Mouse (Mus musculus): ENCODE measurements around the gene Nek6. TPM values are rescaled to one million over a fixed set of nuclear protein-coding genes. Genes with fewer than 3 reads are reported as not detected.

Nek6 gene
- polyA plus RNA-seq, 1 experiment from 2014 or later, result 87.4 TPM

GRCm38 (mm10) chr2:38574697-38575096 is 63.3 kb downstream of the Nek6 start:
- Histone ChIP-seq H3K4me1 (peaks cover 25% of the 10 kb centered on the region), H3K9me3 (replicated peaks) (no peaks in the 10 kb centered on the region), H3K4me3 (no peak overlapping the region), H3K27me3 (ENCODE audit: low read depth, poor library complexity, severe bottlenecking) (no peaks in the 10 kb centered on the region), H3K36me3 (peaks cover 94% of the 10 kb centered on the region), H3K27ac (replicated peaks) (no peak overlapping the region)
- 90% methylated on average over 2 of the region's 2 CpGs for WGBS
- DNase-seq (ENCODE audit: low spot score), result no peak

GRCm38 (mm10) chr2:38578602-38579521 is 67.4 kb downstream of the Nek6 start:
- peak overlapping the region; percentile 65 for H3K27ac ChIP-seq (replicated peaks)
- peaks cover 36% of the 10 kb centered on the region for H3K4me1 ChIP-seq
- DNase-seq (ENCODE audit: low spot score), result no peak
- WGBS, result 71% methylated on average over 13 of the region's 13 CpGs
- H3K4me3 ChIP-seq, result no peak overlapping the region
- no peaks in the 10 kb centered on the region for H3K27me3 ChIP-seq (ENCODE audit: low read depth, poor library complexity, severe bottlenecking)
- peaks cover 87% of the 10 kb centered on the region for H3K36me3 ChIP-seq
- H3K9me3 ChIP-seq (replicated peaks), result no peaks in the 10 kb centered on the region

DNA sequence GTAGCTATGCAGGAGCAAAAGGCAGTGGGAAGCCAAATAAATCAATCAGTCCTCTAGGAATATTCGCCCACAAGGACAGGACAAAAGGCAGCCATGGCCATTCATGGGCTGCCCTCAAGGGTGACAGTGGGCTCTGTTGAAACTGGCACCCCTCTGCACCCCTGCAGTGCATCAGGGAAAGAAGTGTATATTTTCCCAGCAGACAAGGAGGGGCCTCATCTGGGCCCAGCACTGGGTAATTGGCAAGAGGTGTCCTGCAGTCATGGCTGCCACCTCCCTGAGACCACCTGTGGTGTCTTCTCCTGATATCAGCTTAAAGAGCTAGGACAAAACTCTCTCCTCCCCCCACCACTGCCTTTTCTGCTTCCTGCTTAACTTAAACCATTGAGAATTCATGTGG is 68.1 kb downstream of the Nek6 start:
- WGBS, result 72% methylated on average over 1 of the region's 1 CpGs
- Histone ChIP-seq H3K9me3 (replicated peaks) (no peaks in the 10 kb centered on the region), H3K4me1 (peaks cover 42% of the 10 kb centered on the region), H3K27ac (replicated peaks) (peak overlapping the region; percentile 65), H3K4me3 (no peak overlapping the region), H3K27me3 (ENCODE audit: low read depth, poor library complexity, severe bottlenecking) (no peaks in the 10 kb centered on the region), H3K36me3 (peaks cover 83% of the 10 kb centered on the region)
- DNase-seq (ENCODE audit: low spot score), result no peak

DNA sequence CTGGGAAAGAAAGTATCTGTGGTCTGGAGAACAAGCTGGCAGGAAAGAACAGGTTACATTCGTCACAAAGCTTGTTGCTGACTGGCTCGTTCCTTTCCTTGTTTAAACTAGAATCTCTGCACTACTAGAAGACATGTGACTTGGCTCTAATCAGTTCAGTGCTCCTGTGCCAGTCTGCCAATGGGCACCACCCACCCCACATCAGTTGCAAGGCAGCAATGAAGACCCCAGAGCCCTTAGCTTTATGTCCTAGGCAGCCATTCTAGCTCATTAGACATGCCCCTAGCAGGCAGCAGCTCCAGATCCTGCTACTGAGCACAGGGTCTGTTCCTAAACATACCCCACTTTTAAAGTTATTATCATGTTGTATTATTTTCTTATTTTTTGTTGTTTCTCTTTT is 72.5 kb downstream of the Nek6 start:
- no peaks in the 10 kb centered on the region for H3K27me3 ChIP-seq (ENCODE audit: low read depth, poor library complexity, severe bottlenecking)
- H3K4me3 ChIP-seq, result peak overlapping the region; percentile 35; the same call in 1 of the 2 replicates
- WGBS, result 89% methylated on average over 2 of the region's 2 CpGs
- H3K9me3 ChIP-seq (replicated peaks), result no peaks in the 10 kb centered on the region
- H3K27ac ChIP-seq (replicated peaks), result peak overlapping the region; percentile 87
- peaks cover 63% of the 10 kb centered on the region for H3K4me1 ChIP-seq
- peaks cover 77% of the 10 kb centered on the region for H3K36me3 ChIP-seq
- DNase-seq (ENCODE audit: low spot score), result no peak

DNA sequence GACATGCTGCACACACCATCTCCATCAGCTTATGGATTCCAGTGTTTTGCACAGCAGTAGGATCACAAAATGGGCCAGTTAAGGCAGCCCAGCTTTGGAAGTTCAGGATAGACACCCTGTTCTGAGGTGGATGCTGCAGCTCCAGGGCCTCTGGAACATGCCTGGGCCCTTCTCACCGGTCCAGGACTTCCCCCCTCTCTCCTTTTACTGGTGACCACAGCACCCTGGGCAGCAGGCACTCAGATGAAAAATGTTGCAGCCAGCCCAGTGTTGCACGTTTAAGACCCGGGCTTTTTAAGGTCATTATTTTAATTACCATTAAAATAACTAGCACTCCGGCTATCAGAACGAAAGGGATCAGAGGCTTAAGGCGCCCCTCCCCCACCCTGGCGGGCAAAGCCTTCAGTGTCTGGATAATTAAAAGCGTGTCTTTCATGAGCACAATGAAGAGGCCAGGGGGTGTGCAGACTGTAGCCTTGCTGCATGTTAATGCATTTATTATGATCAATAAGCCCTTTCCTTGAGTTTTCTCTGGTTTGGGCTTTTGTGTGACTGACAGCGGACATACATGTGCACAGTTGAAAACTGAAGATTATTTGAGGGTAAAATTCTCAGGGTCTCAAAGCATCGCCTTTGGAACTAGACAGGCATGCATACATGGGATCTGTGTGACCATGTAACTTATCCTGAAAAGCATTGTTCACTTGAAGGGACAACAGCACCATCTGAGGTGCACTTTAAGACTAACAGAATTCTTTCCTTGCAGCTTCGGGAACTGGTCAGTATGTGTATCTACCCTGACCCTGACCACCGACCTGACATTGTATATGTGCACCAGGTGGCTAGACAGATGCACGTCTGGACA is 73.3 kb downstream of the Nek6 start:
- Histone ChIP-seq H3K4me3 (peak overlapping the region; percentile 35), H3K4me1 (peaks cover 55% of the 10 kb centered on the region), H3K27ac (replicated peaks) (peak overlapping the region; percentile 87), H3K27me3 (ENCODE audit: low read depth, poor library complexity, severe bottlenecking) (no peaks in the 10 kb centered on the region), H3K36me3 (peaks cover 77% of the 10 kb centered on the region), H3K9me3 (replicated peaks) (no peaks in the 10 kb centered on the region)
- 23% methylated on average over 13 of the region's 13 CpGs for WGBS
- peak; percentile 74 for DNase-seq (ENCODE audit: low spot score)

- H3K9me3 ChIP-seq (replicated peaks), result no peaks in the 10 kb centered on the region
- H3K36me3 ChIP-seq, result peaks cover 77% of the 10 kb centered on the region
- DNase-seq (ENCODE audit: low spot score), result peak; percentile 78
- WGBS, result 28% methylated on average over 5 of the region's 5 CpGs
- peak overlapping the region; percentile 87 for H3K27ac ChIP-seq (replicated peaks)
- H3K4me3 ChIP-seq, result peak overlapping the region; percentile 35
- peaks cover 49% of the 10 kb centered on the region for H3K4me1 ChIP-seq
- H3K27me3 ChIP-seq (ENCODE audit: low read depth, poor library complexity, severe bottlenecking), result no peaks in the 10 kb centered on the region
Observed at GRCm38 (mm10) chr2:38585379-38585736, 73.9 kb downstream of the Nek6 start.

GRCm38 (mm10) chr2:38586733-38587132 is 75.3 kb downstream of the Nek6 start:
- peaks cover 48% of the 10 kb centered on the region for H3K4me1 ChIP-seq
- WGBS, result 88% methylated on average over 6 of the region's 6 CpGs
- 0 out of 2 replicates have a peak overlapping the region, but pooled peaks have one; percentile 56 for H3K27ac ChIP-seq (replicated peaks)
- no peak for DNase-seq (ENCODE audit: low spot score)
- H3K27me3 ChIP-seq (ENCODE audit: low read depth, poor library complexity, severe bottlenecking), result no peaks in the 10 kb centered on the region
- H3K9me3 ChIP-seq (replicated peaks), result no peaks in the 10 kb centered on the region
- H3K36me3 ChIP-seq, result peaks cover 73% of the 10 kb centered on the region
- H3K4me3 ChIP-seq, result no peak overlapping the region

- 70% methylated on average over 6 of the region's 6 CpGs for WGBS
- H3K27ac ChIP-seq (replicated peaks), result peak overlapping the region; percentile 34; the same call in 1 of the 2 replicates
Observed at GRCm38 (mm10) chr2:38591751-38592459, 80.5 kb downstream of the Nek6 start.

DNA sequence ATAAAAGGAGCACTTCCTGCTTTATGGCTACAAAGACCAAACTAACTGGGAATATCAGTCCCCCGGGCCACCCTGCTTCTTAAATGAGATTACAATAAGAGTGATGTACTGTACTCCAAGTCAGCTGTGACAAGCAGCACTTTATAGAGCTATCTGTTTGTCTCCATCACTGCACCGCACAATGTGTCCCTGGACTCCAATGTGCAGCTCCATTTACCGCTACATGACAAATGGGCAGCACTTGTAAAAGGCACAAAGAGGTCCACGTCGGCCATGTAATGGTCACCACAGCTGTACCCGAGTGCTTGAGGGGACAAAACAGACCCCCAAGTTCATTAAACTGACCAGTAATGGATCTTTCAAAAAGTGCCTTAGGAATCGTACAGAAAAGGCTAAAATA is 83.4 kb downstream of the Nek6 start:
- Histone ChIP-seq H3K4me1 (peaks cover 16% of the 10 kb centered on the region), H3K4me3 (no peak overlapping the region), H3K9me3 (replicated peaks) (no peaks in the 10 kb centered on the region), H3K27me3 (ENCODE audit: low read depth, poor library complexity, severe bottlenecking) (no peaks in the 10 kb centered on the region), H3K36me3 (peaks cover 29% of the 10 kb centered on the region), H3K27ac (replicated peaks) (no peak overlapping the region)
- WGBS, result 89% methylated on average over 7 of the region's 7 CpGs
- no peak for DNase-seq (ENCODE audit: low spot score)

More at GRCm38 (mm10) chr2:38591751-38592459, 80.5 kb downstream of the Nek6 start:
- no peak for DNase-seq (ENCODE audit: low spot score)
- H3K4me3 ChIP-seq, result no peak overlapping the region
- no peaks in the 10 kb centered on the region for H3K27me3 ChIP-seq (ENCODE audit: low read depth, poor library complexity, severe bottlenecking)
- no peaks in the 10 kb centered on the region for H3K9me3 ChIP-seq (replicated peaks)
- peaks cover 46% of the 10 kb centered on the region for H3K36me3 ChIP-seq
- H3K4me1 ChIP-seq, result peaks cover 21% of the 10 kb centered on the region

GRCm38 (mm10) chr2:38597896-38598295 is 86.5 kb downstream of the Nek6 start:
- 0 out of 2 replicates have a peak, but pooled peaks cover under 1% of the 10 kb centered on the region for H3K4me1 ChIP-seq
- 100% methylated on average over 1 of the region's 1 CpGs for WGBS
- H3K27ac ChIP-seq (replicated peaks), result no peak overlapping the region
- no peak for DNase-seq (ENCODE audit: low spot score)
- peaks cover 28% of the 10 kb centered on the region for H3K36me3 ChIP-seq
- no peak overlapping the region for H3K4me3 ChIP-seq
- H3K9me3 ChIP-seq (replicated peaks), result no peaks in the 10 kb centered on the region
- H3K27me3 ChIP-seq (ENCODE audit: low read depth, poor library complexity, severe bottlenecking), result no peaks in the 10 kb centered on the region

DNA sequence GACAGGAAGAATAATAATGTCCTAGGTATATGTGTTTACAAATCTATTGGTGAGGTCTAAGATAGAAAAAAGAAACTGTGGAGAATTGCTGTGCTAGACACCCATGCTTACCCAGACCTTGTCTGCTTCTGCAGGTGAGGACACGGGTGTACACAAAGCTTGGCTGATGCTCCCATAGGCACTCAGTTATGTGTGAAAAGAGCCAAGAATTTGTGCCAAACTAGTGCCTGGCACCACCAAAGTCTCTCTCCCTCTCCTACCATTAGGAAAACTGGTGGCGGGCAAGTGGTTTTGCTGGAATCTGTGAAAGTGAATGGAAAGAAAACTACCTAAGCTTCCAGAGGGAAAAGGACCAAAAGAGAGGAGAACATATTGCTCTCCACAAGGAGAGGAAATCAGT is 87.0 kb downstream of the Nek6 start:
- Histone ChIP-seq H3K27me3 (ENCODE audit: low read depth, poor library complexity, severe bottlenecking) (no peaks in the 10 kb centered on the region), H3K9me3 (replicated peaks) (no peaks in the 10 kb centered on the region), H3K4me3 (no peak overlapping the region), H3K36me3 (peaks cover 28% of the 10 kb centered on the region), H3K27ac (replicated peaks) (no peak overlapping the region), H3K4me1 (no peaks in the 10 kb centered on the region)
- DNase-seq (ENCODE audit: low spot score), result no peak
- WGBS, result 89% methylated on average over 2 of the region's 2 CpGs

DNA sequence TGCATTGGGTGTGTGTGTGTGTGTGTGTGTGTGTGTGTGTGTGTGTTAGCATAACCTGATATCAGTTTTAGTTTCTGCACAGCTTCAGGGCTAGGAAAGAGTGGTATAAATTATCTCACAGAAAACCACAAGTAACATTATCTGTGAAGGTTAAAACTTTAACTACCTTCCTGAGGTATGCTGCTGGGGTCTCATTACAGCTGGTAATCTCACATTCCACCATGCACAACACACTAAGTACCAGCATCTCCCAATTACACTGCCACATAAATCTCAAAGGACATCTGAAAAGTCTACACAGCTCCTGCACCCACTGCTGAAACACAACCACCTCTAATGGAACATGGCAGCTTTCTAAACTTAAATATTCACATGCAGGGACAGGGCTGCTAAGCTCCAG is 89.4 kb downstream of the Nek6 start:
- Histone ChIP-seq H3K4me1 (no peaks in the 10 kb centered on the region), H3K9me3 (replicated peaks) (no peaks in the 10 kb centered on the region), H3K36me3 (peaks cover 24% of the 10 kb centered on the region), H3K4me3 (no peak overlapping the region), H3K27ac (replicated peaks) (no peak overlapping the region), H3K27me3 (ENCODE audit: low read depth, poor library complexity, severe bottlenecking) (no peaks in the 10 kb centered on the region)
- DNase-seq (ENCODE audit: low spot score), result no peak

Measured in midbrain, embryonic 10.5 days (tissue).